ENCODE assay signal across 8 mouse cellular contexts in genomic region chr11:113751484-113752084, GRCm38 (mm10). TPM values are rescaled to one million over a fixed set of nuclear protein-coding genes. Genes with fewer than 3 reads are reported as not detected.
A peak's percentile ranks its signal among the peaks of the same experiment; 100 is the strongest.
DNase-seq lines count a peak whose midpoint lies in the region; ATAC-seq and TF ChIP-seq lines count a peak whose summit lies in the region.

TSS of gene Cdc42ep4 (minus strand) at chr11:113751881.

- peak within 1 kb of the TSS; percentile 91 for H3K4me2 ChIP-seq in forebrain, embryonic 11.5 days (ENCODE audit: low read depth, low read length, severe bottlenecking)
- H3K4me2 ChIP-seq in heart, embryonic 15.5 days, result peak within 1 kb of the TSS; percentile 95
- H3K4me2 ChIP-seq in liver, embryonic 14.5 days (ENCODE audit: low read depth), result peak within 1 kb of the TSS; percentile 99
- H3K4me2 ChIP-seq in stomach, embryonic 15.5 days, result peak within 1 kb of the TSS; percentile 84

- under 1% methylated on average over 44 of the region's 44 CpGs for WGBS in forebrain, embryonic 11.5 days
- WGBS in heart, embryonic 15.5 days, result under 1% methylated on average over 44 of the region's 44 CpGs
- under 1% methylated on average over 44 of the region's 44 CpGs for WGBS in liver, embryonic 14.5 days (ENCODE audit: insufficient replicate concordance)
- WGBS in stomach, embryonic 15.5 days, result under 1% methylated on average over 44 of the region's 44 CpGs

- H3K36me3 ChIP-seq in E14TG2a.4 (ENCODE audit: insufficient read depth, low read length), result peaks cover 19% of the 10 kb centered on the region
- H3K36me3 ChIP-seq in forebrain, embryonic 11.5 days (ENCODE audit: control insufficient read depth, insufficient read depth, low read length), result no peaks in the 10 kb centered on the region
- no peaks in the 10 kb centered on the region for H3K36me3 ChIP-seq in heart, embryonic 15.5 days
- peaks cover 3% of the 10 kb centered on the region; the same call in 1 of the 2 replicates for H3K36me3 ChIP-seq in liver, embryonic 14.5 days (replicated peaks; ENCODE audit: control insufficient read depth, insufficient read depth, low read depth)
- no peaks in the 10 kb centered on the region for H3K36me3 ChIP-seq in stomach, embryonic 15.5 days

- peak; percentile 85 for ATAC-seq in forebrain, embryonic 11.5 days (replicated peaks; ENCODE audit: low FRiP score)
- peak; percentile 81 for ATAC-seq in heart, embryonic 15.5 days (replicated peaks; ENCODE audit: insufficient number of reproducible peaks, insufficient read depth, low FRiP score, low read depth)
- ATAC-seq in liver, embryonic 14.5 days (ENCODE audit: insufficient read depth), result peak; percentile 74
- ATAC-seq in stomach, embryonic 15.5 days (ENCODE audit: insufficient read depth, low FRiP score, low read depth), result peak; percentile 81

- peak; percentile 92 for DNase-seq in c-Kit-positive CD71-positive TER-119-negative erythroid progenitor cells, embryonic 14.5 days (ENCODE audit: low read depth)
- DNase-seq in forebrain, embryonic 11.5 days (ENCODE audit: low spot score), result peak; percentile 96
- peak; percentile 90 to 93 for DNase-seq in kidney, postnatal 25 days
- DNase-seq in liver, embryonic 14.5 days (ENCODE audit: low read depth in 3 of 3, low spot score in 3 of 3), result peak; percentile 89 to 91 (median 91)
- peak; percentile 93 for DNase-seq in neural tube, embryonic 10.5 days (ENCODE audit: extremely low spot score, low spot score)

- peak within 1 kb of the TSS; percentile 71 for H3K9ac ChIP-seq in forebrain, embryonic 11.5 days (ENCODE audit: low read length)
- peak within 1 kb of the TSS; percentile 82 for H3K9ac ChIP-seq in heart, embryonic 15.5 days
- H3K9ac ChIP-seq in liver, embryonic 14.5 days (replicated peaks), result peak within 1 kb of the TSS; percentile 88
- H3K9ac ChIP-seq in stomach, embryonic 15.5 days, result peak within 1 kb of the TSS; percentile 96

- H3K4me3 ChIP-seq in E14TG2a.4 (replicated peaks; ENCODE audit: low read length), result peak within 1 kb of the TSS; percentile 94
- H3K4me3 ChIP-seq in forebrain, embryonic 11.5 days (ENCODE audit: low read depth, low read length), result peak within 1 kb of the TSS; percentile 57
- H3K4me3 ChIP-seq in heart, embryonic 15.5 days, result peak within 1 kb of the TSS; percentile 83
- peak within 1 kb of the TSS; percentile 70 to 89 for H3K4me3 ChIP-seq in liver, embryonic 14.5 days (ENCODE audit: insufficient read depth in 1 of 2, low read depth in 2 of 2, low read length in 2 of 2)
- H3K4me3 ChIP-seq in stomach, embryonic 15.5 days (replicated peaks), result peak within 1 kb of the TSS; percentile 90

- H3K4me1 ChIP-seq in E14TG2a.4 (replicated peaks; ENCODE audit: low read depth, low read length), result peaks cover 83% of the 10 kb centered on the region
- H3K4me1 ChIP-seq in forebrain, embryonic 11.5 days (replicated peaks; ENCODE audit: control insufficient read depth, insufficient read depth, low read length), result peaks cover 32% of the 10 kb centered on the region
- H3K4me1 ChIP-seq in heart, embryonic 15.5 days (replicated peaks), result peaks cover 47% of the 10 kb centered on the region
- H3K4me1 ChIP-seq in liver, embryonic 14.5 days (replicated peaks; ENCODE audit: control insufficient read depth in 2 of 2, insufficient read depth in 2 of 2, low read length in 1 of 2), result peaks cover 27 to 29% of the 10 kb centered on the region in 2 experiments
- H3K4me1 ChIP-seq in stomach, embryonic 15.5 days, result peaks cover 34% of the 10 kb centered on the region

- no peak for TF ChIP-seq CTCF in E14TG2a.4 (conservative IDR thresholded peaks at IDR 0.05; ENCODE audit: low read length)
- TF ChIP-seq CTCF in liver, embryonic 14.5 days (IDR thresholded peaks at IDR 0.05; ENCODE audit: low read depth), result no peak

- H3K27me3 ChIP-seq in E14TG2a.4 (ENCODE audit: insufficient read depth, low read length), result no peaks in the 10 kb centered on the region
- no peaks in the 10 kb centered on the region for H3K27me3 ChIP-seq in forebrain, embryonic 11.5 days (ENCODE audit: control insufficient read depth, insufficient read depth, low read length)
- no peaks in the 10 kb centered on the region for H3K27me3 ChIP-seq in heart, embryonic 15.5 days
- no peaks in the 10 kb centered on the region for H3K27me3 ChIP-seq in liver, embryonic 14.5 days (ENCODE audit: control insufficient read depth, insufficient read depth, low read length)
- H3K27me3 ChIP-seq in stomach, embryonic 15.5 days (replicated peaks), result no peaks in the 10 kb centered on the region

- no peak for TF ChIP-seq EP300 in liver, embryonic 14.5 days (IDR thresholded peaks at IDR 0.05; ENCODE audit: low read depth)

- H3K27ac ChIP-seq in forebrain, embryonic 11.5 days (ENCODE audit: low read depth, low read length), result peak within 1 kb of the TSS; percentile 89
- H3K27ac ChIP-seq in heart, embryonic 15.5 days, result peak within 1 kb of the TSS; percentile 92
- H3K27ac ChIP-seq in liver, embryonic 14.5 days, result peak within 1 kb of the TSS; percentile 82
- H3K27ac ChIP-seq in stomach, embryonic 15.5 days, result peak within 1 kb of the TSS; percentile 98

- H3K9me3 ChIP-seq in E14TG2a.4 (ENCODE audit: low read length), result no peaks in the 10 kb centered on the region
- no peaks in the 10 kb centered on the region for H3K9me3 ChIP-seq in forebrain, embryonic 11.5 days (ENCODE audit: control insufficient read depth, low read length)
- no peaks in the 10 kb centered on the region for H3K9me3 ChIP-seq in heart, embryonic 15.5 days (replicated peaks)
- no peaks in the 10 kb centered on the region for H3K9me3 ChIP-seq in liver, embryonic 14.5 days (ENCODE audit: control insufficient read depth, low read length)
- no peaks in the 10 kb centered on the region for H3K9me3 ChIP-seq in stomach, embryonic 15.5 days

RNA-seq across cellular contexts. Expression of gene Cdc42ep4, which starts in this region (rescaled TPM):
- 78.5 and 88.6 TPM in 2 replicates for polyA plus RNA-seq in forebrain, embryonic 11.5 days (2014; fragmentation: Nextera tagmentation; extraction: Ambion mirVana)
- polyA plus RNA-seq in heart, embryonic 15.5 days (2015; fragmentation: Nextera tagmentation; extraction: Ambion mirVana), result 21.2 and 32.3 TPM in 2 replicates
- 8.7 and 9.0 TPM in 2 replicates for polyA plus RNA-seq in liver, embryonic 14.5 days (2012; rRNA removed)
- polyA plus RNA-seq in liver, embryonic 14.5 days (2014; fragmentation: Nextera tagmentation; extraction: Ambion mirVana), result 10.0 and 10.7 TPM in 2 replicates
- 51.6 and 59.6 TPM in 2 replicates for polyA plus RNA-seq in stomach, embryonic 15.5 days (2015; fragmentation: Nextera tagmentation; extraction: Ambion mirVana)

Comparison
In these comparisons a context has a peak if more than half of its experiments do, and no peak if none do; other contexts are left out.
1. Peak in every context shown above with its lines: DNase-seq, ATAC-seq, H3K4me3 ChIP-seq and H3K27ac ChIP-seq.